In genomic region chr1:180332928-180333440, GRCm38 (mm10) we compare ENCODE assay signal across 8 mouse cellular contexts. TPM values are rescaled to one million over a fixed set of nuclear protein-coding genes. Genes with fewer than 3 reads are reported as not detected.
DNase-seq lines count a peak whose midpoint lies in the region; ATAC-seq lines count a peak whose summit lies in the region.

No protein-coding gene starts in this region.

- H3K4me2 ChIP-seq in neural tube, embryonic 11.5 days (ENCODE audit: low read depth): peak overlapping the region; percentile 97
- peak overlapping the region; percentile 100 for H3K4me2 ChIP-seq in limb, embryonic 12.5 days
- H3K4me2 ChIP-seq in stomach, embryonic 14.5 days (replicated peaks; ENCODE audit: low read depth, low read length): peak overlapping the region; percentile 99

- no peak overlapping the region for H3K27ac ChIP-seq in neural tube, embryonic 11.5 days (ENCODE audit: low read depth, low read length)
- H3K27ac ChIP-seq in limb, embryonic 12.5 days: no peak overlapping the region
- H3K27ac ChIP-seq in stomach, embryonic 14.5 days (ENCODE audit: low read length): no peak overlapping the region

- DNase-seq in embryo, embryonic 10.5 days (ENCODE audit: low spot score): peak; percentile 13
- no peak for DNase-seq in embryo, embryonic 9.5 days (ENCODE audit: extremely low spot score)
- no peak for DNase-seq in neural tube, embryonic 11.5 days (ENCODE audit: low spot score)
- DNase-seq in neural tube, embryonic 10.5 days (ENCODE audit: extremely low spot score, low spot score): no peak
- DNase-seq in MN1 (ENCODE audit: low spot score): no peak
- DNase-seq in Muller cell, postnatal 12 days (ENCODE audit: inconsistent ontology term): no peak

- H3K27me3 ChIP-seq in neural tube, embryonic 11.5 days (ENCODE audit: control insufficient read depth, insufficient read depth, low read length): peaks cover 26% of the 10 kb centered on the region
- peaks cover 13% of the 10 kb centered on the region; the same call in 1 of the 2 replicates for H3K27me3 ChIP-seq in limb, embryonic 12.5 days
- no peaks in the 10 kb centered on the region for H3K27me3 ChIP-seq in stomach, embryonic 14.5 days (ENCODE audit: control insufficient read depth, insufficient read depth, low read length)

- peak overlapping the region; percentile 66; the same call in 1 of the 2 replicates for H3K4me3 ChIP-seq in neural tube, embryonic 11.5 days (ENCODE audit: low read depth, low read length)
- peak overlapping the region; percentile 75 for H3K4me3 ChIP-seq in limb, embryonic 12.5 days (replicated peaks)
- H3K4me3 ChIP-seq in stomach, embryonic 14.5 days (ENCODE audit: low read depth, low read length): peak overlapping the region; percentile 75

- no peaks in the 10 kb centered on the region for H3K9me3 ChIP-seq in neural tube, embryonic 11.5 days (ENCODE audit: control insufficient read depth, low read length)
- H3K9me3 ChIP-seq in limb, embryonic 12.5 days: no peaks in the 10 kb centered on the region
- no peaks in the 10 kb centered on the region for H3K9me3 ChIP-seq in stomach, embryonic 14.5 days (ENCODE audit: control insufficient read depth, low read depth, low read length)

- ATAC-seq in neural tube, embryonic 11.5 days (ENCODE audit: insufficient read depth, low FRiP score, low TSS enrichment): no peak
- ATAC-seq in limb, embryonic 12.5 days (ENCODE audit: insufficient number of reproducible peaks, insufficient read depth, low FRiP score, low TSS enrichment, low read depth): no peak
- no peak for ATAC-seq in stomach, embryonic 14.5 days (ENCODE audit: insufficient number of reproducible peaks, insufficient read depth, low FRiP score, low read depth)

- no peaks in the 10 kb centered on the region for H3K36me3 ChIP-seq in neural tube, embryonic 11.5 days (ENCODE audit: control insufficient read depth, insufficient read depth, low read length)
- peaks cover 24% of the 10 kb centered on the region for H3K36me3 ChIP-seq in limb, embryonic 12.5 days
- peaks cover 5% of the 10 kb centered on the region; the same call in 1 of the 2 replicates for H3K36me3 ChIP-seq in stomach, embryonic 14.5 days (ENCODE audit: control insufficient read depth, insufficient read depth, low read length)

- 14% methylated on average over 14 of the region's 14 CpGs for WGBS in neural tube, embryonic 11.5 days
- 32% methylated on average over 14 of the region's 14 CpGs for WGBS in limb, embryonic 12.5 days
- WGBS in stomach, embryonic 14.5 days: 51% methylated on average over 14 of the region's 14 CpGs

- peaks cover 13% of the 10 kb centered on the region for H3K4me1 ChIP-seq in neural tube, embryonic 11.5 days (ENCODE audit: control insufficient read depth, insufficient read depth, low read length)
- peaks cover 66% of the 10 kb centered on the region for H3K4me1 ChIP-seq in limb, embryonic 12.5 days (replicated peaks)
- H3K4me1 ChIP-seq in stomach, embryonic 14.5 days (ENCODE audit: control insufficient read depth, insufficient read depth, low read length): peaks cover 39% of the 10 kb centered on the region

- H3K9ac ChIP-seq in neural tube, embryonic 11.5 days (ENCODE audit: low read length): peak overlapping the region; percentile 68; the same call in 1 of the 2 replicates
- H3K9ac ChIP-seq in limb, embryonic 12.5 days (replicated peaks): peak overlapping the region; percentile 91
- H3K9ac ChIP-seq in stomach, embryonic 14.5 days (replicated peaks; ENCODE audit: low read depth, low read length): peak overlapping the region; percentile 92

RNA-seq across cellular contexts. Expression of gene Itpkb, which starts 2.7 kb away (rescaled TPM):
- polyA plus RNA-seq in neural tube, embryonic 11.5 days (2014; fragmentation: Nextera tagmentation; extraction: Ambion mirVana): 2.6 and 2.8 TPM in 2 replicates
- 13.9 and 14.5 TPM in 2 replicates for polyA plus RNA-seq in limb, embryonic 12.5 days (2016; fragmentation: Nextera tagmentation; extraction: Ambion mirVana)
- 10.4 and 10.9 TPM in 2 replicates for polyA plus RNA-seq in stomach, embryonic 14.5 days (2014; fragmentation: Nextera tagmentation; extraction: Ambion mirVana)
